Mouse (Mus musculus) right cerebral cortex, postnatal 25 days (tissue): ENCODE measurements around the gene Tfap2a.

Experiments used
- DNase-seq: peaks from one replicate; pipeline ENCODE4 v3.0.0; 2022

Tfap2a gene

GRCm38 (mm10) chr13:40738196-40738880, at the start of gene Tfap2a:
Gene Tfap2a (minus strand): TSS chr13:40738376.
- DNase-seq: no peak

- DNase-seq: no peak
Measured at GRCm38 (mm10) chr13:40784202-40784771, 46.1 kb upstream of the Tfap2a start.

- no peak for DNase-seq
Measured at GRCm38 (mm10) chr13:40757995-40758394, 19.8 kb upstream of the Tfap2a start.

- DNase-seq: no peak
Measured at GRCm38 (mm10) chr13:40756356-40756755, 18.2 kb upstream of the Tfap2a start.

- DNase-seq: no peak
Measured at GRCm38 (mm10) chr13:40754091-40754490, 15.9 kb upstream of the Tfap2a start.

GRCm38 (mm10) chr13:40751889-40752288, 13.7 kb upstream of the Tfap2a start:
- DNase-seq: no peak

GRCm38 (mm10) chr13:40749603-40749905, 11.4 kb upstream of the Tfap2a start:
- no peak for DNase-seq

GRCm38 (mm10) chr13:40748785-40749602, 10.8 kb upstream of the Tfap2a start:
- DNase-seq: no peak

- DNase-seq: no peak
Measured at GRCm38 (mm10) chr13:40744111-40744805, 6.1 kb upstream of the Tfap2a start.

GRCm38 (mm10) chr13:40743221-40743620, 5.0 kb upstream of the Tfap2a start:
- DNase-seq: no peak

GRCm38 (mm10) chr13:40741841-40742550, 3.8 kb upstream of the Tfap2a start:
- no peak for DNase-seq

- DNase-seq: no peak
Measured at GRCm38 (mm10) chr13:40741436-40741835, 3.3 kb upstream of the Tfap2a start.

GRCm38 (mm10) chr13:40740727-40741360, 2.7 kb upstream of the Tfap2a start:
- no peak for DNase-seq

- DNase-seq: no peak
Measured at GRCm38 (mm10) chr13:40739901-40740300, 1.7 kb upstream of the Tfap2a start.

GRCm38 (mm10) chr13:40739121-40739650, 1.0 kb upstream of the Tfap2a start:
- DNase-seq: no peak

GRCm38 (mm10) chr13:40737761-40738160, 415 bp downstream of the Tfap2a start:
- no peak for DNase-seq

GRCm38 (mm10) chr13:40737099-40737498, 1.1 kb downstream of the Tfap2a start:
- no peak for DNase-seq

- DNase-seq: no peak
Measured at GRCm38 (mm10) chr13:40736107-40736780, 1.9 kb downstream of the Tfap2a start.

- no peak for DNase-seq
Measured at GRCm38 (mm10) chr13:40735416-40736106, 2.6 kb downstream of the Tfap2a start.

- no peak for DNase-seq
Measured at GRCm38 (mm10) chr13:40734316-40734965, 3.7 kb downstream of the Tfap2a start.
